Mouse (Mus musculus): ENCODE results near the gene Rnf168.

DNA sequence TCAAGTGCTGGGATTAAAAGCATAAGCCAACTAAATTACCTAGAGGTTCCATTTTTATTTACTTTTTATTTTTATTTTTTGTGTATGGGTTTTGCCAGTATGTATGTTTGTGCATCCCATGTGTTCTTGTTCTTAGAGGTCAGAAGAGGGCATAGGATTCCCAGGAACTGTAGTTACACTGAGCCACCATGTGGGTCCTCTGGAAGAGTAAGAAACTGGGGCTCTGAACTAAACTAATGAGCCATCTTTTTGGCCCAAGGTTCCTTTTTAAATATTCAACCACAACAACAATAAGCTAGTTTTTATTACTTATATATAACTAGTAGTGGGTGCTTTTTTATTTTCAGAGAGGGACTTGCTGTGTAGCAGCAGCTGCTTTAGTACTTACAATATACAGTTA, 5.3 kb downstream of the Rnf168 start:
- TF ChIP-seq CHD2 (IDR thresholded peaks at IDR 0.05; ENCODE audit: low read depth, low read length) = no peak
- TF ChIP-seq MAFK (IDR thresholded peaks at IDR 0.05; ENCODE audit: insufficient read depth, low read depth, low read length) = no peak
- TF ChIP-seq HCFC1 (IDR thresholded peaks at IDR 0.05; ENCODE audit: borderline replicate concordance, insufficient read depth, low read length) = no peak

All from ES-E14 (cell line).